Mouse (Mus musculus) layer of hippocampus, adult 18-20 months (tissue): ENCODE data around the gene Rnf187. TPM values are rescaled to one million over a fixed set of nuclear protein-coding genes. Genes with fewer than 3 reads are reported as not detected.
A peak's percentile ranks its signal among the peaks of the same experiment; 100 is the strongest.

ENCODE experiments used
- DNase-seq, 2 experiments: peaks; one replicate each; pipeline ENCODE4 v3.0.0; 2022; ENCODE audit warnings: low spot score in 2 of 2
- long read RNA-seq: library from polyadenylated mRNA; stranded (forward); transcript quantifications from one replicate; pipeline ENCODE4 v2.0.0, GENCODE M21; 2021
- total RNA-seq, 2 experiments: library from RNA; stranded (reverse); gene quantifications; 2 replicates each; pipeline ENCODE4 v1.2.3; 2021

Rnf187 gene
- 100 to 1,000 TPM; 493 to 502 TPM for total RNA-seq
- long read RNA-seq, transcript Rnf187-201 (4 exons, 1,949 nt): major isoform, 882 of 972 reads
- long read RNA-seq, partial matches to known transcripts: 21 of 972 reads
- long read RNA-seq, other reads (novel, unspliced or antisense): 69 of 972 reads

GRCm38 (mm10) chr11:58938322-58939087 lies at the start of gene Rnf187:
Gene Rnf187 (minus strand): TSS chr11:58938916.
- DNase-seq: peak; percentile 88 to 93

- no peak for DNase-seq
Observed at GRCm38 (mm10) chr11:58985299-58985917, 46.7 kb upstream of the Rnf187 start.

GRCm38 (mm10) chr11:58984657-58985056 lies 45.9 kb upstream of the Rnf187 start:
- no peak for DNase-seq

- DNase-seq: no peak
Observed at GRCm38 (mm10) chr11:58983691-58984341, 45.1 kb upstream of the Rnf187 start.

GRCm38 (mm10) chr11:58982471-58983097 lies 43.9 kb upstream of the Rnf187 start:
- no peak for DNase-seq

- DNase-seq: peak; percentile 79
Observed at GRCm38 (mm10) chr11:58981541-58982447, 43.1 kb upstream of the Rnf187 start.

GRCm38 (mm10) chr11:58980381-58980990 lies 41.8 kb upstream of the Rnf187 start:
- no peak for DNase-seq

GRCm38 (mm10) chr11:58979661-58980060 lies 40.9 kb upstream of the Rnf187 start:
- no peak for DNase-seq

GRCm38 (mm10) chr11:58979183-58979582 lies 40.5 kb upstream of the Rnf187 start:
- DNase-seq: no peak

- no peak for DNase-seq
Observed at GRCm38 (mm10) chr11:58978706-58979030, 40.0 kb upstream of the Rnf187 start.

- DNase-seq: peak in 1 of 2 experiments; percentile 75
Observed at GRCm38 (mm10) chr11:58978027-58978705, 39.5 kb upstream of the Rnf187 start, which contains the start of gene Trim11. Gene Trim11 (plus strand): TSS chr11:58978093.

- no peak for DNase-seq
Observed at GRCm38 (mm10) chr11:58977607-58978026, 38.9 kb upstream of the Rnf187 start.

GRCm38 (mm10) chr11:58977150-58977549 lies 38.4 kb upstream of the Rnf187 start:
- DNase-seq: no peak

GRCm38 (mm10) chr11:58974414-58974813 lies 35.7 kb upstream of the Rnf187 start:
- DNase-seq: no peak

- no peak for DNase-seq
Observed at GRCm38 (mm10) chr11:58971796-58972195, 33.1 kb upstream of the Rnf187 start.

GRCm38 (mm10) chr11:58970831-58971530 lies 32.3 kb upstream of the Rnf187 start:
- DNase-seq: no peak

- DNase-seq: no peak
Observed at GRCm38 (mm10) chr11:58969659-58970058, 30.9 kb upstream of the Rnf187 start.

- DNase-seq: no peak
Observed at GRCm38 (mm10) chr11:58969027-58969426, 30.3 kb upstream of the Rnf187 start.

- DNase-seq: no peak
Observed at GRCm38 (mm10) chr11:58968551-58968950, 29.8 kb upstream of the Rnf187 start.
